Mouse (Mus musculus) CH12.LX (cell line): Measurements from ENCODE around the gene Traf3. TPM values are rescaled to one million over a fixed set of nuclear protein-coding genes. Genes with fewer than 3 reads are reported as not detected.

ENCODE experiments used
- DNase-seq: peaks from one replicate; pipeline ENCODE4 v3.0.0-alpha.2; 2013; ENCODE audit errors: extremely low read depth
- H3K27ac ChIP-seq: 2 replicates; pipeline ENCODE4 v1.5.1; 2012; ENCODE audit warnings: low read depth, mild to moderate bottlenecking, control low read depth, moderate library complexity; ENCODE audit not compliant: insufficient read depth
- H3K27me3 ChIP-seq: replicated peaks from 2 replicates; pipeline ENCODE3; 2012; ENCODE audit warnings: inconsistent platforms
- H3K36me3 ChIP-seq, 2 experiments: replicated peaks in 1 of 2; 2 replicates each; pipeline versions ENCODE3 to v1.6.1; 2012; ENCODE audit warnings: inconsistent platforms in 1 of 2, low read length in 1 of 2, mild to moderate bottlenecking in 1 of 2, mixed read lengths in 1 of 2, moderate library complexity in 1 of 2; ENCODE audit not compliant: control insufficient read depth in 1 of 2, insufficient read depth in 1 of 2
- H3K4me1 ChIP-seq, 2 experiments: 2 replicates each; pipeline ENCODE4 v1.6.1; 2012; ENCODE audit warnings: inconsistent platforms in 1 of 2, moderate library complexity in 1 of 2; ENCODE audit not compliant: insufficient read depth in 2 of 2, control insufficient read depth in 1 of 2
- H3K4me2 ChIP-seq: 2 replicates; pipeline ENCODE4 v1.6.1; 2012; ENCODE audit warnings: low read depth, mild to moderate bottlenecking, control low read depth; ENCODE audit not compliant: poor library complexity, insufficient read depth, severe bottlenecking
- H3K4me3 ChIP-seq, 3 experiments: fragments of 150-350 bp in 1 of 3; sonication (generic) in 1 of 3; replicated peaks in 1 of 3; 2 replicates each; pipeline versions ENCODE3 to v1.5.1; 2011 to 2012; ENCODE audit warnings: low read depth in 2 of 3, low read length in 2 of 3, mild to moderate bottlenecking in 2 of 3, moderate library complexity in 2 of 3, control low read depth in 1 of 3, improper control_type of control experiment in 1 of 3, inconsistent platforms in 1 of 3, mixed read lengths in 1 of 3; ENCODE audit not compliant: poor library complexity in 1 of 3
- H3K79me2 ChIP-seq: replicated peaks from 2 replicates; pipeline ENCODE4 v1.6.1; 2012; ENCODE audit warnings: mild to moderate bottlenecking, moderate library complexity; ENCODE audit not compliant: control insufficient read depth, poor library complexity, insufficient read depth, severe bottlenecking; ENCODE audit errors: extremely low read depth
- H3K9ac ChIP-seq: 2 replicates; pipeline ENCODE4 v1.6.1; 2012; ENCODE audit warnings: low read depth, mild to moderate bottlenecking, control low read depth, moderate library complexity; ENCODE audit not compliant: insufficient read depth
- H3K9me3 ChIP-seq: replicated peaks from 2 replicates; pipeline ENCODE3; 2012; ENCODE audit warnings: low read length, inconsistent platforms, mixed read lengths
- CTCF ChIP-seq, 2 experiments: IDR thresholded peaks in 1 of 2; conservative IDR thresholded peaks in 1 of 2; 2 replicates each; pipeline ENCODE4 v1.5.1; 2011 to 2012; ENCODE audit warnings: low read depth in 2 of 2, low read length in 2 of 2, improper control_type of control experiment in 1 of 2, inconsistent platforms in 1 of 2, mild to moderate bottlenecking in 1 of 2, moderate library complexity in 1 of 2
- E2F4 ChIP-seq: IDR thresholded peaks from 2 replicates; pipeline ENCODE4 v1.6.1; 2011; ENCODE audit warnings: low read depth, low read length, improper control_type of control experiment; ENCODE audit not compliant: insufficient replicate concordance
- ELF1 ChIP-seq: IDR thresholded peaks from 2 replicates; pipeline ENCODE4 v1.6.1; 2014; ENCODE audit warnings: low read depth, mild to moderate bottlenecking, inconsistent platforms, low read length, improper control_type of control experiment
- EP300 ChIP-seq: IDR thresholded peaks from 2 replicates; pipeline ENCODE4 v1.6.1; 2011; ENCODE audit warnings: low read length, improper control_type of control experiment
- GABPA ChIP-seq: IDR thresholded peaks from 2 replicates; pipeline ENCODE4 v1.6.1; 2012; ENCODE audit warnings: low read depth, low read length, improper control_type of control experiment, inconsistent platforms; ENCODE audit not compliant: insufficient replicate concordance
- HCFC1 ChIP-seq: IDR thresholded peaks from 2 replicates; pipeline ENCODE4 v1.6.1; 2012; ENCODE audit warnings: low read depth, mild to moderate bottlenecking, inconsistent platforms, low read length, improper control_type of control experiment
- JUN ChIP-seq: IDR thresholded peaks from 2 replicates; pipeline ENCODE4 v1.6.1; 2011; ENCODE audit warnings: low read depth, mild to moderate bottlenecking, low read length, improper control_type of control experiment, moderate library complexity; ENCODE audit not compliant: insufficient read depth
- KAT2A ChIP-seq: IDR thresholded peaks from 2 replicates; pipeline ENCODE4 v1.6.1; 2012; ENCODE audit warnings: low read length, improper control_type of control experiment, inconsistent platforms; ENCODE audit not compliant: insufficient replicate concordance
- MAX ChIP-seq: IDR thresholded peaks from 2 replicates; pipeline ENCODE4 v1.6.1; 2011; ENCODE audit warnings: low read length, improper control_type of control experiment
- MXI1 ChIP-seq: IDR thresholded peaks from 2 replicates; pipeline ENCODE4 v1.6.1; 2011; ENCODE audit warnings: mild to moderate bottlenecking, low read depth, low read length, improper control_type of control experiment
- NELFE ChIP-seq: IDR thresholded peaks from 2 replicates; pipeline ENCODE4 v1.6.1; 2011; ENCODE audit warnings: low read depth, low read length, improper control_type of control experiment
- RAD21 ChIP-seq: IDR thresholded peaks from 2 replicates; pipeline ENCODE4 v1.6.1; 2011; ENCODE audit warnings: low read depth, mild to moderate bottlenecking, low read length, improper control_type of control experiment, moderate library complexity
- SIN3A ChIP-seq: IDR thresholded peaks from 2 replicates; pipeline ENCODE4 v1.6.1; 2012; ENCODE audit warnings: low read length, improper control_type of control experiment, inconsistent platforms
- SMC3 ChIP-seq: IDR thresholded peaks from 2 replicates; pipeline ENCODE4 v1.6.1; 2011; ENCODE audit warnings: low read depth, low read length, improper control_type of control experiment
- TBP ChIP-seq: conservative IDR thresholded peaks from 2 replicates; pipeline ENCODE4 v1.6.1; 2011; ENCODE audit warnings: low read depth, low read length, improper control_type of control experiment
- TCF12 ChIP-seq: IDR thresholded peaks from 2 replicates; pipeline ENCODE4 v1.6.1; 2014; ENCODE audit warnings: low read depth, mild to moderate bottlenecking, inconsistent platforms, low read length, improper control_type of control experiment
- UBTF ChIP-seq: IDR thresholded peaks from 2 replicates; pipeline ENCODE4 v1.6.1; 2012; ENCODE audit warnings: low read depth, mild to moderate bottlenecking, inconsistent platforms, low read length, improper control_type of control experiment, moderate library complexity
- USF2 ChIP-seq: conservative IDR thresholded peaks from 2 replicates; pipeline ENCODE4 v1.6.1; 2011; ENCODE audit warnings: low read depth, low read length, improper control_type of control experiment
- ZKSCAN1 ChIP-seq: IDR thresholded peaks from 2 replicates; pipeline ENCODE4 v1.6.1; 2012; ENCODE audit warnings: low read depth, inconsistent platforms, low read length, improper control_type of control experiment, borderline replicate concordance
- ZMIZ1 ChIP-seq: IDR thresholded peaks from 2 replicates; pipeline ENCODE4 v1.6.1; 2012; ENCODE audit warnings: low read depth, mild to moderate bottlenecking, inconsistent platforms, low read length, improper control_type of control experiment
- dilution Hi-C: fragments of 300-500 bp; cut with MboI; formaldehyde crosslinking; loops from 2 replicates; pipeline ENCODE4 v1.14.3; 2020; ENCODE audit warnings: low sequenced_read_pairs; ENCODE audit not compliant: extremely low pct_unique_long_range_greater_than_20kb, extremely low pct_ligation_motif_present
- in situ Hi-C: fragments of 300-500 bp; cut with MboI; formaldehyde crosslinking; loops from 3 replicates; pipeline ENCODE4 v1.14.3; 2019; ENCODE audit warnings: low sequenced_read_pairs, low pct_ligation_motif_present, low pct_unique_long_range_greater_than_20kb, mixed read lengths
- polyA plus RNA-seq: library from polyadenylated mRNA; unstranded; fragments of >175 nt; gene quantifications from 2 replicates; pipeline ENCODE4 v1.2.1, GENCODE M21; 2012; ENCODE audit warnings: low read depth; ENCODE audit not compliant: insufficient read length
- total RNA-seq, 2 experiments: library from RNA; depleted of rRNA; stranded (reverse); fragments of 300-350 nt in 1 of 2; fragments of >200 nt in 1 of 2; gene quantifications; 2 replicates each; pipeline ENCODE4 v1.2.3; 2012 to 2014

Traf3 gene
- total and polyA plus RNA-seq, 3 experiments: 10.9 to 33.1 (median 17.5) TPM

- peaks cover 49% of the 10 kb centered on the region for H3K79me2 ChIP-seq
- in situ Hi-C loops: loop anchor here (10.0 kb wide), 1 partner anchor 90 kb away; no protein-coding TSS in a partner anchor
- TF ChIP-seq JUN (no peak), HCFC1 (0 out of 2 replicates have a peak, but pooled peaks have one; percentile 8), UBTF (no peak), USF2 (no peak), EP300 (no peak), RAD21 (peak; percentile 62), ELF1 (0 out of 2 replicates have a peak, but pooled peaks have one; percentile 11), SIN3A (0 out of 2 replicates have a peak, but pooled peaks have one; percentile 42), CTCF (conservative IDR thresholded peaks at IDR 0.05 in 1 of 2, IDR thresholded peaks at IDR 0.05 in 1 of 2; ENCODE audit: low read depth in 2 of 2, low read length in 2 of 2) (peak; percentile 14 to 75; a peak in 3 of 4 replicates), SMC3 (peak; percentile 63), MXI1 (peak; percentile 29; the same call in 1 of the 2 replicates), TCF12 (0 out of 2 replicates have a peak, but pooled peaks have one; percentile 27), KAT2A (no peak)
- TF ChIP-seq, all 38 proteins: peak for 8
- Histone ChIP-seq H3K27ac (peak overlapping the region; percentile 91), H3K27me3 (no peaks in the 10 kb centered on the region), H3K4me3 (peak overlapping the region; percentile 41 to 57 (median 46)), H3K9ac (peak overlapping the region; percentile 57), H3K9me3 (no peaks in the 10 kb centered on the region), H3K4me2 (peak overlapping the region; percentile 81), H3K36me3 (peaks cover 0 to 14% of the 10 kb centered on the region in 2 experiments), H3K4me1 (peaks cover 10 to 51% of the 10 kb centered on the region in 2 experiments)
- dilution Hi-C loops: no loop called here
- DNase-seq: peak; percentile 79
These were observed 891 bp upstream of the Traf3 start for GRCm38 (mm10) chr12:111165146-111165812.

- TF ChIP-seq ZMIZ1 (no peak), MXI1 (peak; percentile 76; the same call in 1 of the 2 replicates), UBTF (peak; percentile 61; the same call in 1 of the 2 replicates), SIN3A (peak; percentile 80; the same call in 1 of the 2 replicates), TBP (no peak), NELFE (no peak), HCFC1 (no peak), GABPA (no peak), E2F4 (no peak), ZKSCAN1 (no peak), MAX (peak; percentile 41; the same call in 1 of the 2 replicates)
- Histone ChIP-seq H3K36me3 (peaks cover 4 to 26% of the 10 kb centered on the region in 2 experiments), H3K9ac (peak overlapping the region; percentile 82), H3K9me3 (no peaks in the 10 kb centered on the region), H3K4me2 (peak overlapping the region; percentile 12; the same call in 1 of the 2 replicates), H3K79me2 (peaks cover 55% of the 10 kb centered on the region), H3K4me3 (peak overlapping the region; percentile 66 to 84 (median 80)), H3K4me1 (peaks cover 10 to 56% of the 10 kb centered on the region in 2 experiments), H3K27ac (peak overlapping the region; percentile 82), H3K27me3 (no peaks in the 10 kb centered on the region)
- in situ Hi-C loops: loop anchor here (10.0 kb wide), 1 partner anchor 88 kb away; no protein-coding TSS in a partner anchor
- dilution Hi-C loops: no loop called here
- no peak for DNase-seq
These were observed 615 bp downstream of the Traf3 start for GRCm38 (mm10) chr12:111166681-111167289.
